Mouse (Mus musculus) 3134 (cell line): ENCODE results near the gene Hmg20a.
"Not testable (repeated sequence)": the region's sequence is repeated elsewhere in the genome, so short reads cannot be mapped to it uniquely, and the experiment has no call there.

Source experiments
- DNase-seq: peaks from one replicate; pipeline ENCODE4 v3.0.0-alpha.2; 2011; ENCODE audit warnings: low spot score; ENCODE audit not compliant: insufficient read length; ENCODE audit errors: extremely low read depth

Gene Hmg20a

GRCm38 (mm10) chr9:56437300-56437892 is 19.0 kb downstream of the Hmg20a start:
- DNase-seq, result not testable (repeated sequence)

GRCm38 (mm10) chr9:56439699-56440098 is 21.3 kb downstream of the Hmg20a start:
- no peak for DNase-seq

GRCm38 (mm10) chr9:56451570-56451969 is 33.2 kb downstream of the Hmg20a start:
- DNase-seq, result no peak

- DNase-seq, result no peak
Observed at GRCm38 (mm10) chr9:56453038-56453815, 34.8 kb downstream of the Hmg20a start.

GRCm38 (mm10) chr9:56456426-56456825 is 38.0 kb downstream of the Hmg20a start:
- DNase-seq, result no peak

- DNase-seq, result no peak
Observed at GRCm38 (mm10) chr9:56460987-56461386, 42.6 kb downstream of the Hmg20a start.

GRCm38 (mm10) chr9:56462606-56463005 is 44.2 kb downstream of the Hmg20a start:
- DNase-seq, result no peak

- no peak for DNase-seq
Observed at GRCm38 (mm10) chr9:56463046-56463445, 44.6 kb downstream of the Hmg20a start.

GRCm38 (mm10) chr9:56463686-56464515 is 45.5 kb downstream of the Hmg20a start:
- DNase-seq, result peak; percentile 84

GRCm38 (mm10) chr9:56464863-56465654 is 46.6 kb downstream of the Hmg20a start:
- peak; percentile 66 for DNase-seq

- no peak for DNase-seq
Observed at GRCm38 (mm10) chr9:56466251-56466650, 47.8 kb downstream of the Hmg20a start.

- DNase-seq, result no peak
Observed at GRCm38 (mm10) chr9:56469656-56470055, 51.2 kb downstream of the Hmg20a start.

GRCm38 (mm10) chr9:56470291-56470690 is 51.9 kb downstream of the Hmg20a start:
- no peak for DNase-seq

- no peak for DNase-seq
Observed at GRCm38 (mm10) chr9:56478975-56479647, 60.7 kb downstream of the Hmg20a start.

GRCm38 (mm10) chr9:56482623-56483022 is 64.2 kb downstream of the Hmg20a start:
- no peak for DNase-seq

GRCm38 (mm10) chr9:56485423-56485822 is 67.0 kb downstream of the Hmg20a start:
- DNase-seq, result no peak

GRCm38 (mm10) chr9:56486158-56486557 is 67.7 kb downstream of the Hmg20a start:
- no peak for DNase-seq

GRCm38 (mm10) chr9:56487651-56488050 is 69.2 kb downstream of the Hmg20a start:
- DNase-seq, result no peak

GRCm38 (mm10) chr9:56492391-56492790 is 74.0 kb downstream of the Hmg20a start:
- DNase-seq, result no peak

- DNase-seq, result no peak
Observed at GRCm38 (mm10) chr9:56492916-56493315, 74.5 kb downstream of the Hmg20a start.
